Mouse (Mus musculus) frontal cortex, adult (tissue): Measurements from ENCODE around the gene Isy1.
"Not testable (repeated sequence)": the region's sequence is repeated elsewhere in the genome, so short reads cannot be mapped to it uniquely, and the experiment has no call there.

Experiments used
- ATAC-seq: cut with Nextera tagmentation; 2 replicates; pipeline ENCODE4 v1.9.2; 2017; ENCODE audit warnings: mild to moderate bottlenecking, moderate library complexity, mixed read lengths; ENCODE audit not compliant: low TSS enrichment

Gene Isy1

GRCm38 (mm10) chr6:87778294-87779173 lies 60.1 kb downstream of the Isy1 start:
- no peak for ATAC-seq

DNA sequence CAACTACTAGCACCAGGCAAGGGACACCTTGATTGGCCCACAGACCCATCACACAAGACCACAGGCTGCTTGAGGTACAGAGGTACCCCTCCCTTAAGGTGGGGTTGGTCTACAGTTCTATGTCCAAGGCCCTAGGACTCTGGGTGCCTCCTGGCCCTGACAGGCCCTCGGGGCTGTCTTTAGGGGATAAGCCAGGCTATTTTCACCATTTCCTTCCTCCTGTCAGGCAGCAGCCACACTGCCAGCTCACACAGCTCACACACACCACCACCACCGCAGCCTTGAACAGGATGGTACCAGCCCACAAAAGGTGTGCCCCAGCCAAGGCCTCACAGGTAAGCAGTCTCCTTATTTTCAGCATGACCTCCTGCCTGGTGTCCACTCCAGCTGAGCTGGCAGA lies 60.8 kb downstream of the Isy1 start, which contains the start of gene Gp9:
TSS of gene Gp9 (plus strand) at position 231 of the 400 bp plus-strand sequence.
- ATAC-seq: no peak

DNA sequence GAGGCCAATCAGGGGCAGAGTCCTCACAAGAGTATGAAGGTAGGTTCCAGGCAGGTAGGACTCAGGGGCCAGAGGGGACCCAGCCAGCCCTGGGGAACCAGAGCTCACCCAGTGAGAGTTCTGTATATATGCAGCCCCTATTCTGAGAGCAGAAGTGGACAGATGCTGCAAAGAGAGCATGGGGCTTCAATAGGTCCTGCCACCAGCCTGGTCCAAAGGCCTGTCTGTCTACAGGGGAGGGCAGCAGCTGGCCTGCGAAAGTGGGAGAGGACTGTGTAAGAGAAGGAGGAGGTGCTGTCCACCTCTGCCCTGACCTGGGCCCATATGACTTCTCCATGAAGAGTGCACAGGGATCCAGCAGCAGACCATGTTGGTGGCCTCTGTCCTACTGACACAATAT lies 61.9 kb downstream of the Isy1 start:
- ATAC-seq: no peak

GRCm38 (mm10) chr6:87775588-87776245 lies 62.9 kb downstream of the Isy1 start:
- ATAC-seq: no peak

DNA sequence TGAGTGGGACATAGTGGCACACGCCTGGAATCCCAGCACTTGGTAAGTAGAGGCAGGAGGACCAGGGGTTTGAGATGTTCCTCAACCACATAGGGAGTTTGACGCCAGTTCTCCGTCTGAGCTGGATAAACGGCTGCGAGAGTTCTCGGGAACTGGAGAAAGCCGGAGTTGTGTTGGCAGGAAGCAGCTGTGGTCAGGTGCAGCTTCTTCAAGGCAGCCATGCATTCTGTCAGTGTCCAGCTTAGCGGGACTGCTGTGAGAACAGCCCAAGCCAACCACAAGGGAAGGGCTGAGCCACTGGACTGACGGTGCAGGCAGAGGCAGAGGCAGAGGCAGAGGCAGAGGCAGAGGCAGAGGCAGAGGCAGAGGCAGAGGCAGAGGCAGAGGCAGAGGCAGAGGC lies 63.7 kb downstream of the Isy1 start:
- ATAC-seq: no peak

GRCm38 (mm10) chr6:87774466-87774865 lies 64.1 kb downstream of the Isy1 start:
- no peak for ATAC-seq

DNA sequence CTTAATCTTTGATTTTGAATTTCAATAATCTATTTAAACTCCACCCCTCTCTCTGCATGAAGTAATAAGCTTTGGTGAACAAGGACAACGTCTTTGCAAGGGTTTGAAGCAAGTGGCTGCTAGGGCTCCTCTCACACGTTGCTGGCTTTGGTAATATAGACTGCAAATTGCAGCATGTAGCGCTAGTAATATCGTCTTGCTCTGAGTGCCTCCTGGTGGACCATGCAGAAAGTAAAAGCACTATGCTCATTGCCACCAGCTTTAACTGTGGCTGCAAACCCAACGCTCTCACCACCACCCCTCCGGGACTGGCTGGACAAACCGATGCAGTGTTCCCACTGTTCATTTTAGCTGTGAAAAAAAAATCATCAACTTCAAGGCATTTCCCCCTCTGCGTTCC lies 68.0 kb downstream of the Isy1 start:
- no peak for ATAC-seq

- not testable (repeated sequence) for ATAC-seq
These were observed 74.3 kb downstream of the Isy1 start for GRCm38 (mm10) chr6:87764296-87764695.
